Mouse (Mus musculus) small intestine, adult 2 months (tissue): Measurements from ENCODE around the gene Arhgap33. TPM values are rescaled to one million over a fixed set of nuclear protein-coding genes. Genes with fewer than 3 reads are reported as not detected.

Experiments
- H3K27ac ChIP-seq: fragments of 200-500 bp; 2 replicates; pipeline ENCODE4 v1.5.1; 2012; ENCODE audit warnings: low read depth, low read length, control low read depth, inconsistent platforms; ENCODE audit not compliant: insufficient read depth
- H3K27me3 ChIP-seq: fragments of 200-500 bp; 2 replicates; pipeline ENCODE4 v1.6.1; 2012; ENCODE audit warnings: mild to moderate bottlenecking, moderate library complexity, low read length, inconsistent platforms; ENCODE audit not compliant: control insufficient read depth, insufficient read depth
- H3K36me3 ChIP-seq: fragments of 200-500 bp; 2 replicates; pipeline ENCODE4 v1.6.1; 2012; ENCODE audit warnings: mild to moderate bottlenecking, low read length, control low read depth, inconsistent platforms; ENCODE audit not compliant: control insufficient read depth, insufficient read depth
- H3K4me1 ChIP-seq: fragments of 200-500 bp; 2 replicates; pipeline ENCODE4 v1.6.1; 2012; ENCODE audit warnings: low read length, inconsistent platforms, mixed read lengths; ENCODE audit not compliant: control insufficient read depth, insufficient read depth, insufficient read length
- H3K4me3 ChIP-seq: fragments of 200-500 bp; 2 replicates; pipeline ENCODE4 v1.5.1; 2012; ENCODE audit warnings: low read depth, mild to moderate bottlenecking, control low read depth, inconsistent platforms, low read length, moderate library complexity
- CTCF ChIP-seq: fragments of 200-500 bp; IDR thresholded peaks from 2 replicates; pipeline ENCODE4 v1.5.1; 2012; ENCODE audit warnings: low read depth, mild to moderate bottlenecking, control low read depth, inconsistent platforms, low read length, moderate library complexity, mixed read lengths; ENCODE audit not compliant: insufficient replicate concordance, insufficient read length; ENCODE audit errors: extremely low read depth
- POLR2A ChIP-seq: fragments of 200-500 bp; IDR thresholded peaks from 2 replicates; pipeline ENCODE4 v1.6.1; 2012; ENCODE audit warnings: low read depth, mild to moderate bottlenecking, control low read depth, inconsistent platforms, low read length, moderate library complexity
- WGBS: fragments of 180-500 bp; shearing (Covaris S2); methylation state at CpG from one replicate; pipeline ENCODE4 v1.1.7; 2018; 5-methylcytosine and 5-hydroxymethylcytosine counted together
- polyA plus RNA-seq: library from polyadenylated mRNA; depleted of rRNA; stranded (reverse); fragments of >200 nt; gene quantifications from 2 replicates; pipeline ENCODE4 v1.2.3, GENCODE M21; 2012; rRNA removed

Arhgap33 gene
- polyA plus RNA-seq, 1 experiment: 12.0 TPM

DNA sequence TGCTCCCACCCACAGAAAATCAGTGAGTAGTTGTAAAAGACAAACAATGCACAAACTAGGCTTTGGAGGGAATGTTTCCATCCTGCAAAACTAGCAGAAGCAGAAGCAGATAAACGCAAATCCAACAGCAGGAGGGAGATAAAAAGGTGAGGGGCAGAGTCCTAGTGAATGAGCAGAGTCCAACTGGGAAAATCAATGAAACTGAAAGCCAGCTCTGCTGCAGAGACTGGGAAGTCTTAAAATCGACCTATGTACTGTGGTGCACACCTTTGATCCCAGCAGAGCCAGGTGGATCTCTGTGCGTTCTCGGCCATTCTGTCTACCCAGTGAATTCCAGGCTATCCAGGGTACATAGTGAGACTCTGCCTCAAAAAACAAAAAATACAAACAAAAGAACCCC is 59.9 kb downstream of the Arhgap33 start:
- Histone ChIP-seq H3K27me3 (no peaks in the 10 kb centered on the region), H3K4me3 (no peak overlapping the region), H3K36me3 (no peaks in the 10 kb centered on the region), H3K27ac (peak overlapping the region; percentile 76), H3K4me1 (peaks cover 12% of the 10 kb centered on the region)
- no peak for TF ChIP-seq CTCF
- no peak for TF ChIP-seq POLR2A
- 29% methylated on average over 4 of the region's 4 CpGs for WGBS

DNA sequence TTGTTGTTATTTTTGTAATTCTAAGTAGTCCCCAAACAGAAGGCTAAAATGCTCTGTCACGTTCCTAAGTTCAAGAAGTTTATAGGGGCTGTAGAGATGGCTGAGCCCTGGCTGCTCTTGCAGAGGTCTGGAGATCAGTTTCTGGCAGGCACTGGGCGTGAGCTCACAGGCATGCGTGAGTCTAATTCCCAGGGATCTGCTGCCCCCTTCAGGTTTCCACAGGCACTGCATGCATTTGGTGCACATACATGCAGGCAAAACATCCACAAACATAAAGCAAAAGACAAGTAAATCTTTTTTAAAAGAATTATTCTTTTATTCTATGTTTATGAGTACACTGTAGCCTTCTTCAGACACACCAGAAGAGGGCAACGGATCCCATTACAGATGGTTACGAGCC is 62.4 kb downstream of the Arhgap33 start:
- H3K27ac ChIP-seq: no peak overlapping the region
- no peak overlapping the region for H3K4me3 ChIP-seq
- no peaks in the 10 kb centered on the region for H3K36me3 ChIP-seq
- WGBS: 58% methylated on average over 5 of the region's 5 CpGs
- TF ChIP-seq CTCF: peak; percentile 58; the same call in 1 of the 2 replicates
- no peak for TF ChIP-seq POLR2A
- peaks cover 12% of the 10 kb centered on the region for H3K4me1 ChIP-seq
- H3K27me3 ChIP-seq: peaks cover 4% of the 10 kb centered on the region

Other genes starting within 250 kb of the Arhgap33 start
- 6.4 and 9.0 TPM in 2 replicates for gene Clip3, start 243.3 kb downstream of the Arhgap33 start, polyA plus RNA-seq
- 86.9 and 141 TPM in 2 replicates for gene Alkbh6, start 226.3 kb downstream of the Arhgap33 start, polyA plus RNA-seq
- 13.5 and 30.5 TPM in 2 replicates for gene Syne4, start 220.3 kb downstream of the Arhgap33 start, polyA plus RNA-seq
- 0.36 and 0.63 TPM in 2 replicates for gene E130208F15Rik, start 213.3 kb downstream of the Arhgap33 start, polyA plus RNA-seq
- 15.2 and 23.4 TPM in 2 replicates for gene Sdhaf1, start 211.2 kb downstream of the Arhgap33 start, polyA plus RNA-seq
- gene Lrfn3, start 172.3 kb downstream of the Arhgap33 start, polyA plus RNA-seq: 12.7 and 28.1 TPM in 2 replicates
- 101 and 135 TPM in 2 replicates for gene Tyrobp, start 121.3 kb downstream of the Arhgap33 start, polyA plus RNA-seq
- gene Hcst, start 115.2 kb downstream of the Arhgap33 start, polyA plus RNA-seq: 33.7 and 56.1 TPM in 2 replicates
- 5.0 and 9.2 TPM in 2 replicates for gene Nfkbid, start 113.3 kb downstream of the Arhgap33 start, polyA plus RNA-seq
- 32.1 and 193 TPM in 2 replicates for gene Aplp1, start 89.5 kb downstream of the Arhgap33 start, polyA plus RNA-seq
- 0.18 and 0.27 TPM in 2 replicates for gene Kirrel2, start 77.4 kb downstream of the Arhgap33 start, polyA plus RNA-seq
- 0.14 and 7.6 TPM in 2 replicates for gene Nphs1, start 76.7 kb downstream of the Arhgap33 start, polyA plus RNA-seq
- gene Prodh2, start 41.4 kb downstream of the Arhgap33 start, polyA plus RNA-seq: 0.67 and 19.4 TPM in 2 replicates
- gene Hspb6, start 17.1 kb upstream of the Arhgap33 start, polyA plus RNA-seq: 47.7 and 52.8 TPM in 2 replicates
- gene Proser3, start 17.2 kb upstream of the Arhgap33 start, polyA plus RNA-seq: 3.9 and 5.4 TPM in 2 replicates
- gene Lin37, start 24.8 kb upstream of the Arhgap33 start, polyA plus RNA-seq: 23.7 and 37.9 TPM in 2 replicates
- gene U2af1l4, start 28.2 kb upstream of the Arhgap33 start, polyA plus RNA-seq: 26.6 and 46.5 TPM in 2 replicates
- gene Gm49396, start 28.3 kb upstream of the Arhgap33 start, polyA plus RNA-seq: 1.2 and 1.6 TPM in 2 replicates
- gene Psenen, start 28.6 kb upstream of the Arhgap33 start, polyA plus RNA-seq: 69.3 and 131 TPM in 2 replicates
- 7.3 and 11.4 TPM in 2 replicates for gene Igflr1, start 30.4 kb upstream of the Arhgap33 start, polyA plus RNA-seq
- 21.4 and 38.1 TPM in 2 replicates for gene Kmt2b, start 53.7 kb upstream of the Arhgap33 start, polyA plus RNA-seq
- gene Zbtb32, start 63.8 kb upstream of the Arhgap33 start, polyA plus RNA-seq: 0.52 and 1.6 TPM in 2 replicates
- gene Upk1a, start 77.8 kb upstream of the Arhgap33 start, polyA plus RNA-seq: 7.6 and 8.2 TPM in 2 replicates
- gene Cox6b1, start 91.1 kb upstream of the Arhgap33 start, polyA plus RNA-seq: 459 and 585 TPM in 2 replicates
- 0.11 TPM in 1 of 2 replicates, not detected in the other for gene Etv2, start 100.8 kb upstream of the Arhgap33 start, polyA plus RNA-seq
- 51.5 and 94.9 TPM in 2 replicates for gene Rbm42, start 115.3 kb upstream of the Arhgap33 start, polyA plus RNA-seq
- gene Haus5, start 129.9 kb upstream of the Arhgap33 start, polyA plus RNA-seq: 6.0 and 6.4 TPM in 2 replicates
- gene Pmis2, start 136.5 kb upstream of the Arhgap33 start, polyA plus RNA-seq: not detected in 2 replicates
- gene 2200002J24Rik, start 163.9 kb upstream of the Arhgap33 start, polyA plus RNA-seq: 1.1 and 6.1 TPM in 2 replicates
- 0.37 and 1.2 TPM in 2 replicates for gene Atp4a, start 177.1 kb upstream of the Arhgap33 start, polyA plus RNA-seq
- 181 and 200 TPM in 2 replicates for gene Tmem147, start 194.5 kb upstream of the Arhgap33 start, polyA plus RNA-seq
- not detected in 2 replicates for gene Gapdhs, start 208.6 kb upstream of the Arhgap33 start, polyA plus RNA-seq
- 0.23 and 0.27 TPM in 2 replicates for gene Sbsn, start 216.4 kb upstream of the Arhgap33 start, polyA plus RNA-seq
- gene Dmkn, start 228.7 kb upstream of the Arhgap33 start, polyA plus RNA-seq: 1.2 and 2.7 TPM in 2 replicates